Mouse (Mus musculus) CH12.LX (cell line): Measurements from ENCODE around the gene Lgr4. TPM values are rescaled to one million over a fixed set of nuclear protein-coding genes. Genes with fewer than 3 reads are reported as not detected.

Source experiments
- DNase-seq: peaks from one replicate; pipeline ENCODE4 v3.0.0-alpha.2; 2013; ENCODE audit errors: extremely low read depth
- H3K27ac ChIP-seq: 2 replicates; pipeline ENCODE4 v1.5.1; 2012; ENCODE audit warnings: low read depth, mild to moderate bottlenecking, control low read depth, moderate library complexity; ENCODE audit not compliant: insufficient read depth
- H3K27me3 ChIP-seq: replicated peaks from 2 replicates; pipeline ENCODE3; 2012; ENCODE audit warnings: inconsistent platforms
- H3K36me3 ChIP-seq, 2 experiments: replicated peaks in 1 of 2; 2 replicates each; pipeline versions ENCODE3 to v1.6.1; 2012; ENCODE audit warnings: inconsistent platforms in 1 of 2, low read length in 1 of 2, mild to moderate bottlenecking in 1 of 2, mixed read lengths in 1 of 2, moderate library complexity in 1 of 2; ENCODE audit not compliant: control insufficient read depth in 1 of 2, insufficient read depth in 1 of 2
- H3K4me1 ChIP-seq, 2 experiments: 2 replicates each; pipeline ENCODE4 v1.6.1; 2012; ENCODE audit warnings: inconsistent platforms in 1 of 2, moderate library complexity in 1 of 2; ENCODE audit not compliant: insufficient read depth in 2 of 2, control insufficient read depth in 1 of 2
- H3K4me2 ChIP-seq: 2 replicates; pipeline ENCODE4 v1.6.1; 2012; ENCODE audit warnings: low read depth, mild to moderate bottlenecking, control low read depth; ENCODE audit not compliant: poor library complexity, insufficient read depth, severe bottlenecking
- H3K4me3 ChIP-seq, 3 experiments: fragments of 150-350 bp in 1 of 3; sonication (generic) in 1 of 3; replicated peaks in 1 of 3; 2 replicates each; pipeline versions ENCODE3 to v1.5.1; 2011 to 2012; ENCODE audit warnings: low read depth in 2 of 3, low read length in 2 of 3, mild to moderate bottlenecking in 2 of 3, moderate library complexity in 2 of 3, control low read depth in 1 of 3, improper control_type of control experiment in 1 of 3, inconsistent platforms in 1 of 3, mixed read lengths in 1 of 3; ENCODE audit not compliant: poor library complexity in 1 of 3
- H3K79me2 ChIP-seq: replicated peaks from 2 replicates; pipeline ENCODE4 v1.6.1; 2012; ENCODE audit warnings: mild to moderate bottlenecking, moderate library complexity; ENCODE audit not compliant: control insufficient read depth, poor library complexity, insufficient read depth, severe bottlenecking; ENCODE audit errors: extremely low read depth
- H3K9ac ChIP-seq: 2 replicates; pipeline ENCODE4 v1.6.1; 2012; ENCODE audit warnings: low read depth, mild to moderate bottlenecking, control low read depth, moderate library complexity; ENCODE audit not compliant: insufficient read depth
- H3K9me3 ChIP-seq: replicated peaks from 2 replicates; pipeline ENCODE3; 2012; ENCODE audit warnings: low read length, inconsistent platforms, mixed read lengths
- CHD1 ChIP-seq: IDR thresholded peaks from 2 replicates; pipeline ENCODE4 v1.6.1; 2012; ENCODE audit warnings: low read depth, low read length, improper control_type of control experiment, inconsistent platforms
- CHD2 ChIP-seq: IDR thresholded peaks from 2 replicates; pipeline ENCODE4 v1.6.1; 2011; ENCODE audit warnings: low read length, improper control_type of control experiment
- CTCF ChIP-seq, 2 experiments: IDR thresholded peaks in 1 of 2; conservative IDR thresholded peaks in 1 of 2; 2 replicates each; pipeline ENCODE4 v1.5.1; 2011 to 2012; ENCODE audit warnings: low read depth in 2 of 2, low read length in 2 of 2, improper control_type of control experiment in 1 of 2, inconsistent platforms in 1 of 2, mild to moderate bottlenecking in 1 of 2, moderate library complexity in 1 of 2
- E2F4 ChIP-seq: IDR thresholded peaks from 2 replicates; pipeline ENCODE4 v1.6.1; 2011; ENCODE audit warnings: low read depth, low read length, improper control_type of control experiment; ENCODE audit not compliant: insufficient replicate concordance
- EP300 ChIP-seq: IDR thresholded peaks from 2 replicates; pipeline ENCODE4 v1.6.1; 2011; ENCODE audit warnings: low read length, improper control_type of control experiment
- ETS1 ChIP-seq: conservative IDR thresholded peaks from 2 replicates; pipeline ENCODE4 v1.6.1; 2012; ENCODE audit warnings: low read depth, mild to moderate bottlenecking, inconsistent platforms, low read length, improper control_type of control experiment, moderate library complexity
- JUN ChIP-seq: IDR thresholded peaks from 2 replicates; pipeline ENCODE4 v1.6.1; 2011; ENCODE audit warnings: low read depth, mild to moderate bottlenecking, low read length, improper control_type of control experiment, moderate library complexity; ENCODE audit not compliant: insufficient read depth
- KAT2A ChIP-seq: IDR thresholded peaks from 2 replicates; pipeline ENCODE4 v1.6.1; 2012; ENCODE audit warnings: low read length, improper control_type of control experiment, inconsistent platforms; ENCODE audit not compliant: insufficient replicate concordance
- MAFK ChIP-seq: IDR thresholded peaks from 2 replicates; pipeline ENCODE4 v1.6.1; 2011; ENCODE audit warnings: low read length, improper control_type of control experiment; ENCODE audit not compliant: insufficient replicate concordance
- MAX ChIP-seq: IDR thresholded peaks from 2 replicates; pipeline ENCODE4 v1.6.1; 2011; ENCODE audit warnings: low read length, improper control_type of control experiment
- MAZ ChIP-seq: IDR thresholded peaks from 2 replicates; pipeline ENCODE4 v1.6.1; 2012; ENCODE audit warnings: low read depth, mild to moderate bottlenecking, inconsistent platforms, low read length, improper control_type of control experiment, moderate library complexity
- MYC ChIP-seq: IDR thresholded peaks from 2 replicates; pipeline ENCODE4 v1.6.1; 2011; ENCODE audit warnings: low read depth, mild to moderate bottlenecking, improper control_type of control experiment, low read length
- POLR2AphosphoS2 ChIP-seq: IDR thresholded peaks from 2 replicates; pipeline ENCODE4 v1.6.1; 2011; ENCODE audit warnings: low read depth, low read length, improper control_type of control experiment
- RAD21 ChIP-seq: IDR thresholded peaks from 2 replicates; pipeline ENCODE4 v1.6.1; 2011; ENCODE audit warnings: low read depth, mild to moderate bottlenecking, low read length, improper control_type of control experiment, moderate library complexity
- RCOR1 ChIP-seq: conservative IDR thresholded peaks from 2 replicates; pipeline ENCODE4 v1.6.1; 2012; ENCODE audit warnings: low read depth, mild to moderate bottlenecking, inconsistent platforms, low read length, improper control_type of control experiment
- TBP ChIP-seq: conservative IDR thresholded peaks from 2 replicates; pipeline ENCODE4 v1.6.1; 2011; ENCODE audit warnings: low read depth, low read length, improper control_type of control experiment
- UBTF ChIP-seq: IDR thresholded peaks from 2 replicates; pipeline ENCODE4 v1.6.1; 2012; ENCODE audit warnings: low read depth, mild to moderate bottlenecking, inconsistent platforms, low read length, improper control_type of control experiment, moderate library complexity
- ZKSCAN1 ChIP-seq: IDR thresholded peaks from 2 replicates; pipeline ENCODE4 v1.6.1; 2012; ENCODE audit warnings: low read depth, inconsistent platforms, low read length, improper control_type of control experiment, borderline replicate concordance
- ZMIZ1 ChIP-seq: IDR thresholded peaks from 2 replicates; pipeline ENCODE4 v1.6.1; 2012; ENCODE audit warnings: low read depth, mild to moderate bottlenecking, inconsistent platforms, low read length, improper control_type of control experiment
- ZNF384 ChIP-seq: IDR thresholded peaks from 2 replicates; pipeline ENCODE4 v1.6.1; 2012; ENCODE audit warnings: low read depth, low read length, improper control_type of control experiment, inconsistent platforms
- dilution Hi-C: fragments of 300-500 bp; cut with MboI; formaldehyde crosslinking; loops from 2 replicates; pipeline ENCODE4 v1.14.3; 2020; ENCODE audit warnings: low sequenced_read_pairs; ENCODE audit not compliant: extremely low pct_unique_long_range_greater_than_20kb, extremely low pct_ligation_motif_present
- in situ Hi-C: fragments of 300-500 bp; cut with MboI; formaldehyde crosslinking; loops from 3 replicates; pipeline ENCODE4 v1.14.3; 2019; ENCODE audit warnings: low sequenced_read_pairs, low pct_ligation_motif_present, low pct_unique_long_range_greater_than_20kb, mixed read lengths
- polyA plus RNA-seq: library from polyadenylated mRNA; unstranded; fragments of >175 nt; gene quantifications from 2 replicates; pipeline ENCODE4 v1.2.1, GENCODE M21; 2012; ENCODE audit warnings: low read depth; ENCODE audit not compliant: insufficient read length
- total RNA-seq, 2 experiments: library from RNA; depleted of rRNA; stranded (reverse); fragments of 300-350 nt in 1 of 2; fragments of >200 nt in 1 of 2; gene quantifications; 2 replicates each; pipeline ENCODE4 v1.2.3; 2012 to 2014

The Lgr4 gene
- total and polyA plus RNA-seq, 3 experiments, result 6.1 to 11.4 (median 6.9) TPM

- no peaks in the 10 kb centered on the region for H3K79me2 ChIP-seq
- no peaks in the 10 kb centered on the region for H3K27me3 ChIP-seq
- dilution Hi-C loops (no loop called here), in situ Hi-C loops (no loop called here)
- no peaks in the 10 kb centered on the region for H3K36me3 ChIP-seq
- H3K4me3 ChIP-seq, result no peak overlapping the region
- TF ChIP-seq KAT2A, result no peak
- TF ChIP-seq MAFK, result no peak
- TF ChIP-seq RCOR1, result no peak
- TF ChIP-seq UBTF, result no peak
- no peak for TF ChIP-seq CTCF (conservative IDR thresholded peaks at IDR 0.05 in 1 of 2, IDR thresholded peaks at IDR 0.05 in 1 of 2; ENCODE audit: low read depth in 2 of 2, low read length in 2 of 2)
- TF ChIP-seq ZKSCAN1, result no peak
- TF ChIP-seq E2F4, result no peak
- TF ChIP-seq MAX, result no peak
- TF ChIP-seq ETS1, result no peak
- TF ChIP-seq TBP, result no peak
- no peak for TF ChIP-seq MYC
- no peak for TF ChIP-seq CHD2
- no peak for TF ChIP-seq POLR2AphosphoS2
- no peak for TF ChIP-seq RAD21
- TF ChIP-seq MAZ, result no peak
- no peak for TF ChIP-seq JUN
- no peak for TF ChIP-seq ZNF384
- no peak for TF ChIP-seq ZMIZ1
- TF ChIP-seq EP300, result no peak
- no peak for TF ChIP-seq CHD1
- H3K9me3 ChIP-seq, result no peaks in the 10 kb centered on the region
- H3K4me1 ChIP-seq, result peaks cover 2 to 6% of the 10 kb centered on the region in 2 experiments; a peak in 1 of 4 replicates
- H3K4me2 ChIP-seq, result no peak overlapping the region
- DNase-seq, result no peak
- H3K9ac ChIP-seq, result no peak overlapping the region
- no peak overlapping the region for H3K27ac ChIP-seq
These were observed 49.4 kb downstream of the Lgr4 start for GRCm38 (mm10) chr2:109966863-109967262.

DNA sequence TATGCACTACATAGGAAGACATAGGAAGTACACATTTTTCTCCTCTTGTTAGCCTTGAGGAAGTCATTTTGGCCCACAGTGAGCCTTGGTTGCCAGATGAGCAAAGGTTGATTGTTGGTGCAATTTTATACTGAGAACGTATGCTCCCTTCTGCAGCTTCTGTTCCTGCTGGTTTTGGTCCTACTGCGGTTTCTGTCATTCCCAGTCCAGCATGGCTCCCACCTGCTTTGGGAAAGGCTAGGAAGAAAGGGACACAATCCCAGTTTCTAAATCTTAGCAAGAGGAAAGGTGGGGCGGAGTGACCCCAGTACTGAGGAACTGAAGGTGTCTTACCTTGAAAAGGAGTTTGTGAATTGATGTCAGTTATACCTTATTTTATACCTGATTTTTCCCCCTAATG lies 51.9 kb downstream of the Lgr4 start:
- Histone ChIP-seq H3K9me3 (no peaks in the 10 kb centered on the region), H3K36me3 (no peaks in the 10 kb centered on the region), H3K4me1 (peaks cover 2 to 6% of the 10 kb centered on the region in 2 experiments; a peak in 1 of 4 replicates), H3K27ac (no peak overlapping the region), H3K27me3 (no peaks in the 10 kb centered on the region), H3K4me3 (no peak overlapping the region), H3K9ac (no peak overlapping the region), H3K4me2 (no peak overlapping the region), H3K79me2 (no peaks in the 10 kb centered on the region)
- DNase-seq, result no peak
- TF ChIP-seq ETS1 (no peak), CHD2 (no peak)
- in situ Hi-C loops, result no loop called here
- dilution Hi-C loops, result no loop called here
